Mouse (Mus musculus) C2C12 (cell line): ENCODE measurements around the gene Rplp0. TPM values are rescaled to one million over a fixed set of nuclear protein-coding genes. Genes with fewer than 3 reads are reported as not detected.

Experiments
- H3K27me3 ChIP-seq: one replicate; pipeline ENCODE4 v1.6.1; 2011; ENCODE audit not compliant: control insufficient read depth, insufficient read depth, insufficient read length
- H3K36me3 ChIP-seq: one replicate; pipeline ENCODE4 v1.6.1; 2011; ENCODE audit not compliant: control insufficient read depth, insufficient read depth
- H3K4me3 ChIP-seq: one replicate; pipeline ENCODE4 v1.5.1; 2011; ENCODE audit warnings: mild to moderate bottlenecking, control low read depth; ENCODE audit not compliant: poor library complexity, insufficient read depth, severe bottlenecking
- H3K79me2 ChIP-seq: one replicate; pipeline ENCODE4 v1.6.1; 2011; ENCODE audit not compliant: control insufficient read depth, insufficient read depth
- H3K79me3 ChIP-seq: one replicate; pipeline ENCODE4 v1.6.1; 2011; ENCODE audit warnings: low read depth, control low read depth
- H3ac ChIP-seq: one replicate; pipeline ENCODE3; 2011; ENCODE audit warnings: low read depth; ENCODE audit not compliant: control insufficient read depth, insufficient read length
- CEBPB ChIP-seq: IDR thresholded peaks from one replicate; pipeline ENCODE4 v1.6.1; 2011; ENCODE audit warnings: low read depth, mild to moderate bottlenecking, control low read depth, moderate library complexity
- CTCF ChIP-seq: IDR thresholded peaks from one replicate; pipeline ENCODE4 v1.5.1; 2011; ENCODE audit not compliant: control insufficient read depth, insufficient read depth, insufficient read length
- FOSL1 ChIP-seq: IDR thresholded peaks from one replicate; pipeline ENCODE4 v1.8.0; 2011; ENCODE audit warnings: mild to moderate bottlenecking, low read length; ENCODE audit not compliant: poor library complexity, insufficient read depth, severe bottlenecking
- MAX ChIP-seq: IDR thresholded peaks from one replicate; pipeline ENCODE4 v1.6.1; 2011; ENCODE audit warnings: mild to moderate bottlenecking, control low read depth
- MYOD1 ChIP-seq: IDR thresholded peaks from one replicate; pipeline ENCODE4 v1.6.1; 2011; ENCODE audit warnings: low read depth; ENCODE audit not compliant: control insufficient read depth, insufficient read length
- MYOG ChIP-seq: IDR thresholded peaks from one replicate; pipeline ENCODE4 v1.6.1; 2011; ENCODE audit not compliant: control insufficient read depth, insufficient read length; ENCODE audit errors: extremely low read depth
- USF1 ChIP-seq: IDR thresholded peaks from one replicate; pipeline ENCODE4 v1.6.1; 2011; ENCODE audit warnings: low read depth, mild to moderate bottlenecking, control low read depth, moderate library complexity
- polyA plus RNA-seq: library from polyadenylated mRNA; unstranded; fragments of >200 nt; fragmentation: generic; extraction: Trizol; gene quantifications from one replicate; pipeline ENCODE4 v1.2.1, GENCODE M21; 2012; ENCODE audit warnings: missing spikeins

Rplp0 gene
- polyA plus RNA-seq, 1 experiment, result 5,791 TPM

DNA sequence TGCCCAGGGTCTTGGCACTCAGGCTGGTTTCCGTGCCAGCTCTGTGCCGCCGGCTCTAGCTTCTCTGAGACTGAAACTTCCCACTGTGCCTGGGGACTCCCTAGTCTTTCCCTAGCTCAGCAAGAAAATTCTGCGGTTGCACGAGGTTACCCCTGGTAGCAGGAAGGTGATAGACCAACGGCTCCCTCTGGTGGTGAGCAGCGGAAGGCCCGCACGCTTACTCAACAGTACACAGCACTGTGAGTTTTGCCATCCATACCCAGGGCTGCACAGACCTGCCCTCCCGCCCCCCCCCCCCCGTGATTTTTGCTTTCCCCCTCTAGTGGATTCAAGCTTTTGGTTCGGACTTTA lies 20.6 kb upstream of the Rplp0 start:
- H3ac ChIP-seq, result peak overlapping the region; percentile 8
- no peaks in the 10 kb centered on the region for H3K36me3 ChIP-seq
- TF ChIP-seq MAX (peak; percentile 76), MYOD1 (no peak), USF1 (no peak), FOSL1 (no peak), MYOG (no peak), CEBPB (no peak), CTCF (peak; percentile 88)
- H3K79me2 ChIP-seq, result peaks cover 79% of the 10 kb centered on the region
- H3K79me3 ChIP-seq, result peaks cover 21% of the 10 kb centered on the region
- no peaks in the 10 kb centered on the region for H3K27me3 ChIP-seq
- peak overlapping the region; percentile 6 for H3K4me3 ChIP-seq

- Histone ChIP-seq H3K79me3 (peaks cover 15% of the 10 kb centered on the region), H3K27me3 (no peaks in the 10 kb centered on the region), H3K4me3 (no peak overlapping the region), H3K36me3 (peaks cover 20% of the 10 kb centered on the region), H3K79me2 (peaks cover 61% of the 10 kb centered on the region), H3ac (no peak overlapping the region)
- TF ChIP-seq CEBPB, result no peak
- no peak for TF ChIP-seq MYOD1
- TF ChIP-seq USF1, result no peak
- TF ChIP-seq CTCF, result no peak
- no peak for TF ChIP-seq FOSL1
- no peak for TF ChIP-seq MYOG
- no peak for TF ChIP-seq MAX
These were observed 16.5 kb upstream of the Rplp0 start for GRCm38 (mm10) chr5:115542635-115543384.

- TF ChIP-seq CEBPB (peak; percentile 17), MYOD1 (no peak), MYOG (no peak), FOSL1 (no peak)
- H3K79me2 ChIP-seq, result peaks cover 53% of the 10 kb centered on the region
- no peaks in the 10 kb centered on the region for H3K27me3 ChIP-seq
- peaks cover 27% of the 10 kb centered on the region for H3K36me3 ChIP-seq
- peaks cover 12% of the 10 kb centered on the region for H3K79me3 ChIP-seq
- H3ac ChIP-seq, result no peak overlapping the region
- no peak overlapping the region for H3K4me3 ChIP-seq
These were observed 15.6 kb upstream of the Rplp0 start for GRCm38 (mm10) chr5:115543509-115544253.

DNA sequence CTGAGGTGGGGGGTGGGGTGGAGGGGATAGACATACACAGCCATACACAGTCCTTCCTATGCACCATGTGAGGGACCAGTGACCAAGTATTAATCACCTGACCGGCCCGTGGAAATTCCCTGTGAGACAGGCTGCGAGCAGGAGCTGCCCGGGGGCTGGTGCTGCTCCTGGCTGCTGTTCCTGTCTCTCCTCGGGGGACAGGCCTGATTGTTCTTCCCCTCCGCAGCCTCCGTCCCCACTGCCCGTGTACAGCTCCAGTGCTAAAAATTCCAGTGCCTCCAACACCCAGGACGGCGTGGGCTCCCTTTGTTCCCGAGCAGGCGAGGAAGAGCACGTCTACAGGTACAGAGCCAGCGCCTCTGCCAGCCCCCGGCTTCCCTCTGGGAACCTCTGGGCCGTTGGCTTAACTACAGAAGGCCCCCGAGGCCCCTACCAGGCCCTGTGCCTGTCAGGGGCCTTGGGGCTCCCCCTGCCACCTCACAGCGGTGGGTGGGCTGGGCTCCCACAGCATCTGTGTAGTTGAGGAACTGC lies 14.5 kb upstream of the Rplp0 start:
- Histone ChIP-seq H3K36me3 (peaks cover 36% of the 10 kb centered on the region), H3K27me3 (no peaks in the 10 kb centered on the region), H3K79me2 (peaks cover 43% of the 10 kb centered on the region), H3K79me3 (peaks cover 9% of the 10 kb centered on the region), H3K4me3 (no peak overlapping the region), H3ac (no peak overlapping the region)
- TF ChIP-seq MYOD1 (no peak), CTCF (no peak), MAX (no peak), FOSL1 (no peak), USF1 (no peak), MYOG (no peak), CEBPB (no peak)

DNA sequence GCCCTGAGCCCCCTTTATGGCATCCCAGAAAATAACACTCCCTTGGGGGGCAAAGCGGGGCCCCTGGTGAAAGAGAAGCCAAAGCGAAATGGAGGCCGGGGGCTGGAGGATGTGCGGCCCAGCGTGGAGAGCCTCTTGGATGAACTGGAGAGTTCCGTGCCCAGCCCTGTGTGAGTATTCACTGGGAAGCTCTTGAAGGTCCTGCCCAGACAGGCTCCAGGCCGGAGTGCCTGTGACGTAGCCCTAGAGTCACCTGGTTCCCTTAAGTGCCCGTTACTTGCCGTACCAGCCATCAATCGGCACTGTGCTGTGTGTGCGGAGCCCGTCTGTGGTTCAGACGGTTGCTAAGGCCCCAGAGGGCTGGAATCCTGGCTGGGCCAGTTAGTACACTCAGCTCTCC lies 13.6 kb upstream of the Rplp0 start:
- Histone ChIP-seq H3K4me3 (no peak overlapping the region), H3K79me2 (peaks cover 34% of the 10 kb centered on the region), H3ac (no peak overlapping the region), H3K36me3 (peaks cover 37% of the 10 kb centered on the region), H3K79me3 (peaks cover 2% of the 10 kb centered on the region), H3K27me3 (no peaks in the 10 kb centered on the region)
- no peak for TF ChIP-seq FOSL1
- TF ChIP-seq CTCF, result no peak
- TF ChIP-seq MYOD1, result no peak
- TF ChIP-seq MYOG, result no peak
- no peak for TF ChIP-seq USF1
- no peak for TF ChIP-seq MAX
- no peak for TF ChIP-seq CEBPB
